Mouse (Mus musculus) forebrain, embryonic 13.5 days (tissue): ENCODE data around the gene Ccdc84. TPM values are rescaled to one million over a fixed set of nuclear protein-coding genes. Genes with fewer than 3 reads are reported as not detected.
"Not testable (repeated sequence)": the region's sequence is repeated elsewhere in the genome, so short reads cannot be mapped to it uniquely, and the experiment has no call there.

Experiments
- ATAC-seq: fragments of 200-750 bp; cut with Nextera tagmentation; 2 replicates; pipeline ENCODE4 v1.8.0; 2017
- H3K27ac ChIP-seq: fragments of 300-500 bp; sonication (generic); 2 replicates; pipeline ENCODE4 v1.5.1; 2015; ENCODE audit warnings: inconsistent platforms, mild to moderate bottlenecking, moderate library complexity
- H3K27me3 ChIP-seq: fragments of 300-500 bp; sonication (generic); 2 replicates; pipeline ENCODE4 v1.6.1; 2015; ENCODE audit warnings: mild to moderate bottlenecking, inconsistent platforms
- H3K36me3 ChIP-seq: fragments of 300-500 bp; sonication (generic); 2 replicates; pipeline ENCODE4 v1.6.1; 2015; ENCODE audit warnings: mild to moderate bottlenecking, inconsistent platforms; ENCODE audit not compliant: poor library complexity, severe bottlenecking
- H3K4me1 ChIP-seq: fragments of 300-500 bp; sonication (generic); 2 replicates; pipeline ENCODE4 v1.6.1; 2015; ENCODE audit warnings: inconsistent platforms
- H3K4me2 ChIP-seq: fragments of 300-500 bp; sonication (generic); 2 replicates; pipeline ENCODE4 v1.6.1; 2015; ENCODE audit warnings: inconsistent platforms, mild to moderate bottlenecking, moderate library complexity
- H3K4me3 ChIP-seq: fragments of 300-500 bp; sonication (generic); 2 replicates; pipeline ENCODE4 v1.5.1; 2015; ENCODE audit warnings: mild to moderate bottlenecking, inconsistent platforms
- H3K9ac ChIP-seq: fragments of 300-500 bp; sonication (generic); 2 replicates; pipeline ENCODE4 v1.6.1; 2015; ENCODE audit warnings: mild to moderate bottlenecking, inconsistent platforms
- H3K9me3 ChIP-seq: fragments of 300-500 bp; sonication (generic); replicated peaks from 2 replicates; pipeline ENCODE4 v1.6.1; 2016; ENCODE audit warnings: inconsistent platforms
- WGBS: fragments of 180-500 bp; shearing (Covaris S2); methylation state at CpG from one replicate; pipeline ENCODE4 v1.1.7; 2015; 5-methylcytosine and 5-hydroxymethylcytosine counted together
- polyA plus RNA-seq: library from polyadenylated mRNA; unstranded; fragments of >200 nt; fragmentation: Nextera tagmentation; extraction: Ambion mirVana; gene quantifications from 2 replicates; pipeline ENCODE4 v1.2.1, GENCODE M21; 2015

Ccdc84 gene
- polyA plus RNA-seq, 1 experiment from 2014 or later = 30.3 TPM

- Histone ChIP-seq H3K36me3 (peaks cover 8% of the 10 kb centered on the region; the same call in 1 of the 2 replicates), H3K4me3 (no peak overlapping the region), H3K27me3 (no peaks in the 10 kb centered on the region), H3K9ac (no peak overlapping the region), H3K4me1 (peaks cover 8% of the 10 kb centered on the region), H3K9me3 (no peaks in the 10 kb centered on the region), H3K27ac (no peak overlapping the region), H3K4me2 (no peak overlapping the region)
- no peak for ATAC-seq
- WGBS = 85% methylated on average over 5 of the region's 5 CpGs
These were observed 2.0 kb upstream of the Ccdc84 start for GRCm38 (mm10) chr9:44420280-44420898.

DNA sequence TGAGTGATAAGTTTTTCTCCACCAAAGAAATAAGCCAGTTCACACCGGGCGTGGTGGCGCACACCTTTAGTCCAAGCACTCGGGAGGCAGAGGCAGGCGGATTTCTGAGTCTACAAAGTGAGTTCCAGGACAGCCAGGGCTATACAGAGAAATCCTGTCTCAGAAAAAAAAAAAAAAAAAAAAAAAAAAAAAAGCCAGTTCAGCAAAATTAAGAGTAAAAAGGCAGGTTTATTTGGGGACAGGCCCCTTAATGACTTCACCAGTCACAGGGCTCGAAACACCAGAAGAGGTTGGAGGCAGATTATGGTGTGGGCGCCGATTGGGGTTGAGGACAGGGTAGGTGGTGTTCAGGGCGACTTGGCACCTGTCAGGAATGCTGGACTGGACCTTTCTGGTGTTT is 1.4 kb upstream of the Ccdc84 start:
- not testable (repeated sequence) for ATAC-seq, H3K27me3 ChIP-seq, H3K36me3 ChIP-seq, H3K9me3 ChIP-seq, H3K4me2 ChIP-seq, H3K9ac ChIP-seq, H3K4me1 ChIP-seq, H3K27ac ChIP-seq, H3K4me3 ChIP-seq
- 97% methylated on average over 9 of the region's 9 CpGs for WGBS

- Histone ChIP-seq H3K4me1 (peaks cover 8% of the 10 kb centered on the region), H3K27ac (peak overlapping the region; percentile 72), H3K9me3 (no peaks in the 10 kb centered on the region), H3K27me3 (no peaks in the 10 kb centered on the region), H3K4me2 (peak overlapping the region; percentile 85), H3K4me3 (peak overlapping the region; percentile 81), H3K9ac (peak overlapping the region; percentile 86), H3K36me3 (peaks cover 26% of the 10 kb centered on the region)
- ATAC-seq = peak; percentile 86
- WGBS = under 1% methylated on average over 38 of the region's 38 CpGs
These were observed 441 bp downstream of the Ccdc84 start for GRCm38 (mm10) chr9:44417892-44418363.

DNA sequence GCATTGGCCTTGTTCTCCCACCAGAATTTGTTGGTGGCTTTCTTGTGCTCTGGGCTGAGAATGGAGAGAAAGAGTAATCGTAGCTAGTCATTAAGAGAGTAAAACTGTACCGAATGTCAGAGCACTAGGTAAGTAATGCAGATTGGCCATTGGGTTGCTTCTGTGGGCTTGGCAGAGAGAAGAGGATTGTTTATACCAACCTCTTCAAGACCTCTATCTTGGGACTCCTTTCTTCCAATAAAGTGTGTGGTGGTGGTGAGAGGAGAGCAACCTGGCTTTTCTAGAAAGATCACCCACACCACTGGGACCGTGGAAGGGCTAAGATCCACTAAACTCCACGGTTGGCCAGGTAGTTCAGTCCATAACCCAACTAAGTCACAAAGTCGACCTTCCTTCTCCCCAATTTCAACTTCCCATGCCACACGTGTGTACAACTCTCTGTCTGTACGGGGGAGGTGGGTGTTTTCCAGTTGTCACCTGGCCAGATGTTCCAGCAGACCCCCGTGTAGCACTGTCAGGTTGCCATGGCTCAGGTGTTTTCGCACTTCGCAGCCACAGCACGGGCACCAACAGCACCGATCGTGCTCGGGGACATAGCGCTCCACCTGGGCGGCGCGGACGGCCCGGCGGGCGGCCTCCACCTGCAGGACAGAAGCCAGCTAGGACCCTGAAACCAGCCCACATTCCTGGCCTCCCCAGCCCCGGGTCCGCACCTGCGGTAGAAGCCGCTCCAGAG is 1.0 kb downstream of the Ccdc84 start:
- peak overlapping the region; percentile 86 for H3K9ac ChIP-seq
- peaks cover 8% of the 10 kb centered on the region for H3K4me1 ChIP-seq
- ATAC-seq = peak; percentile 65
- peak overlapping the region; percentile 85 for H3K4me2 ChIP-seq
- H3K27ac ChIP-seq = peak overlapping the region; percentile 72; the same call in 1 of the 2 replicates
- 7% methylated on average over 25 of the region's 26 CpGs for WGBS
- peak overlapping the region; percentile 81 for H3K4me3 ChIP-seq
- no peaks in the 10 kb centered on the region for H3K27me3 ChIP-seq
- peaks cover 32% of the 10 kb centered on the region for H3K36me3 ChIP-seq
- no peaks in the 10 kb centered on the region for H3K9me3 ChIP-seq

- peaks cover 22% of the 10 kb centered on the region for H3K4me1 ChIP-seq
- WGBS = 87% methylated on average over 2 of the region's 2 CpGs
- H3K27me3 ChIP-seq = no peaks in the 10 kb centered on the region
- H3K9me3 ChIP-seq = no peaks in the 10 kb centered on the region
- H3K4me3 ChIP-seq = no peak overlapping the region
- no peak for ATAC-seq
- H3K36me3 ChIP-seq = peaks cover 68% of the 10 kb centered on the region
- H3K4me2 ChIP-seq = no peak overlapping the region
- no peak overlapping the region for H3K27ac ChIP-seq
- H3K9ac ChIP-seq = no peak overlapping the region
These were observed 5.6 kb downstream of the Ccdc84 start for GRCm38 (mm10) chr9:44412781-44413180.

- Histone ChIP-seq H3K9me3 (no peaks in the 10 kb centered on the region), H3K4me1 (peaks cover 18% of the 10 kb centered on the region), H3K36me3 (peaks cover 68% of the 10 kb centered on the region), H3K9ac (no peak overlapping the region), H3K4me3 (no peak overlapping the region), H3K27me3 (no peaks in the 10 kb centered on the region), H3K27ac (no peak overlapping the region), H3K4me2 (no peak overlapping the region)
- 82% methylated on average over 4 of the region's 4 CpGs for WGBS
- no peak for ATAC-seq
These were observed 6.1 kb downstream of the Ccdc84 start for GRCm38 (mm10) chr9:44412306-44412705.

- no peak overlapping the region for H3K4me2 ChIP-seq
- H3K27ac ChIP-seq = no peak overlapping the region
- 84% methylated on average over 1 of the region's 1 CpGs for WGBS
- no peaks in the 10 kb centered on the region for H3K9me3 ChIP-seq
- peaks cover 68% of the 10 kb centered on the region for H3K36me3 ChIP-seq
- H3K4me3 ChIP-seq = no peak overlapping the region
- no peak for ATAC-seq
- H3K9ac ChIP-seq = no peak overlapping the region
- peaks cover 13% of the 10 kb centered on the region for H3K4me1 ChIP-seq
- H3K27me3 ChIP-seq = no peaks in the 10 kb centered on the region
These were observed 6.7 kb downstream of the Ccdc84 start for GRCm38 (mm10) chr9:44411601-44412130.

GRCm38 (mm10) chr9:44410647-44411336 is 7.6 kb downstream of the Ccdc84 start:
- H3K4me1 ChIP-seq = peaks cover 21% of the 10 kb centered on the region
- peaks cover 64% of the 10 kb centered on the region for H3K36me3 ChIP-seq
- WGBS = 82% methylated on average over 2 of the region's 2 CpGs
- no peaks in the 10 kb centered on the region for H3K27me3 ChIP-seq
- H3K9ac ChIP-seq = no peak overlapping the region
- no peaks in the 10 kb centered on the region for H3K9me3 ChIP-seq
- no peak overlapping the region for H3K4me3 ChIP-seq
- H3K4me2 ChIP-seq = no peak overlapping the region
- no peak for ATAC-seq
- no peak overlapping the region for H3K27ac ChIP-seq

DNA sequence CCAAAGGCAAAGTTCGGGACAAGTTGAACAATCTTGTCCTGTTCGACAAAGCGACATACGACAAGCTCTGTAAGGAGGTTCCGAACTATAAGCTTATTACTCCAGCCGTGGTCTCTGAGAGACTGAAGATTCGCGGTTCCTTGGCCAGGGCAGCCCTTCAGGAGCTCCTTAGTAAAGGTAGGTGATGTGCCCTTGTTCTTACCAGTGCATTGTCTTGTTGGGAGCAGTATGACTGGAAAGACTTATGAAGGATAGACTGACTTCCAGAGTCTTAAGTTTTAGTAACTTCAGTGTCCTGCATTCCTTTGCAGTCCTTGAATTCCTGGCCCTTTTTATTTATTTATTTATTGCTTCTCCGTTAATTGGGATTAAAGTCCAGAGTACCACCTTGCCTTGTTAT is 9.7 kb downstream of the Ccdc84 start:
- peak overlapping the region; percentile 80; the same call in 1 of the 2 replicates for H3K9ac ChIP-seq
- not testable (repeated sequence) for H3K27me3 ChIP-seq, H3K9me3 ChIP-seq, H3K27ac ChIP-seq, ATAC-seq
- H3K36me3 ChIP-seq = peaks cover 66% of the 10 kb centered on the region
- 86% methylated on average over 9 of the region's 9 CpGs for WGBS
- peaks cover 29% of the 10 kb centered on the region for H3K4me1 ChIP-seq
- H3K4me3 ChIP-seq = peak overlapping the region; percentile 74
- H3K4me2 ChIP-seq = peak overlapping the region; percentile 83

DNA sequence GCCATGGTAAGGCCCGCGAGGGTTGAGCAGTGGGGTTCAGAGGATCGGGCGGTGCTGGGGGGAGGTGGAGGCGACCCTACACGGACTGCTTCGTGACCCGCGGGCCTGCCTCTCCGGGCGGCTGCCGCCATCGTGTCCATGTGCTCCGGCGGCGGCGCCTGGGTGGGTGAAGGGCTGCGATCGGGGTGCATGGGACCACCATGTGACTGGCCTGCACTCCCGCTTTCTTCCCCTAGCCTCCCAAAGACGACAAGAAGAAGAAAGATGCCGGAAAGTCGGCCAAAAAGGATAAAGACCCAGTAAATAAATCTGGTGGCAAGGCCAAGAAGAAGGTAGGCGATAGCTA is 10.6 kb downstream of the Ccdc84 start:
- ATAC-seq = no peak
- Histone ChIP-seq H3K9ac (peak overlapping the region; percentile 80), H3K27ac (peak overlapping the region; percentile 95), H3K4me1 (peaks cover 29% of the 10 kb centered on the region), H3K27me3 (no peaks in the 10 kb centered on the region), H3K9me3 (no peaks in the 10 kb centered on the region), H3K4me3 (peak overlapping the region; percentile 74), H3K36me3 (peaks cover 66% of the 10 kb centered on the region), H3K4me2 (peak overlapping the region; percentile 83)
- under 1% methylated on average over 24 of the region's 24 CpGs for WGBS

GRCm38 (mm10) chr9:44406906-44407751 is 11.2 kb downstream of the Ccdc84 start, which contains the start of the genes Rps25 and Trappc4:
Gene Rps25 (plus strand): TSS chr9:44407139.
Gene Trappc4 (minus strand): TSS chr9:44407600.
- Histone ChIP-seq H3K4me3 (peak within 1 kb of the TSS; percentile 74), H3K27ac (peak within 1 kb of the TSS; percentile 95), H3K9ac (peak within 1 kb of the TSS; percentile 80), H3K4me1 (peaks cover 29% of the 10 kb centered on the region), H3K4me2 (peak within 1 kb of the TSS; percentile 83), H3K36me3 (peaks cover 66% of the 10 kb centered on the region), H3K9me3 (no peaks in the 10 kb centered on the region), H3K27me3 (no peaks in the 10 kb centered on the region)
- WGBS = under 1% methylated on average over 51 of the region's 51 CpGs
- ATAC-seq = peak; percentile 96
